Mouse (Mus musculus): ENCODE measurements around the gene Rhd. TPM values are rescaled to one million over a fixed set of nuclear protein-coding genes. Genes with fewer than 3 reads are reported as not detected.

Gene Rhd
- polyA plus RNA-seq, 1 experiment from 2014 or later = 1.3 TPM

Other genes with a start within 250 kb of the Rhd start
- gene Man1c1, start 160.2 kb upstream of the Rhd start, polyA plus RNA-seq (2015; fragmentation: Nextera tagmentation; extraction: Ambion mirVana) = 2.9 and 3.2 TPM in 2 replicates
- gene Ldlrap1, start 96.5 kb upstream of the Rhd start, polyA plus RNA-seq (2015; fragmentation: Nextera tagmentation; extraction: Ambion mirVana) = 2.1 and 2.4 TPM in 2 replicates
- 91.3 and 101 TPM in 2 replicates for gene Maco1, start 11.2 kb upstream of the Rhd start, polyA plus RNA-seq (2015; fragmentation: Nextera tagmentation; extraction: Ambion mirVana)
- 237 and 253 TPM in 2 replicates for gene Tmem50a, start 50.5 kb downstream of the Rhd start, polyA plus RNA-seq (2015; fragmentation: Nextera tagmentation; extraction: Ambion mirVana)
- gene Rsrp1, start 59.1 kb downstream of the Rhd start, polyA plus RNA-seq (2015; fragmentation: Nextera tagmentation; extraction: Ambion mirVana) = 576 and 581 TPM in 2 replicates
- gene Syf2, start 66.4 kb downstream of the Rhd start, polyA plus RNA-seq (2015; fragmentation: Nextera tagmentation; extraction: Ambion mirVana) = 61.9 and 64.7 TPM in 2 replicates